Mouse (Mus musculus) limb, embryonic 13.5 days (tissue): ENCODE results near the gene Ipmk. TPM values are rescaled to one million over a fixed set of nuclear protein-coding genes. Genes with fewer than 3 reads are reported as not detected.
A peak's percentile ranks its signal among the peaks of the same experiment; 100 is the strongest.

Experiments
- ATAC-seq: fragments of 200-750 bp; cut with Nextera tagmentation; 2 replicates; pipeline ENCODE4 v1.8.0; 2017; ENCODE audit warnings: low read depth, moderate number of reproducible peaks, moderate TSS enrichment; ENCODE audit not compliant: low FRiP score
- H3K27ac ChIP-seq: fragments of 300-500 bp; sonication (generic); 2 replicates; pipeline ENCODE4 v1.5.1; 2015; ENCODE audit warnings: inconsistent platforms, mild to moderate bottlenecking, moderate library complexity
- H3K27me3 ChIP-seq: fragments of 300-500 bp; sonication (generic); 2 replicates; pipeline ENCODE4 v1.6.1; 2015; ENCODE audit warnings: mild to moderate bottlenecking, inconsistent platforms
- H3K36me3 ChIP-seq: fragments of 300-500 bp; sonication (generic); 2 replicates; pipeline ENCODE4 v1.6.1; 2015; ENCODE audit warnings: inconsistent platforms, mild to moderate bottlenecking, moderate library complexity
- H3K4me1 ChIP-seq: fragments of 300-500 bp; sonication (generic); 2 replicates; pipeline ENCODE4 v1.6.1; 2015; ENCODE audit warnings: inconsistent platforms
- H3K4me2 ChIP-seq: fragments of 300-500 bp; sonication (generic); replicated peaks from 2 replicates; pipeline ENCODE4 v1.6.1; 2015; ENCODE audit warnings: inconsistent platforms, mild to moderate bottlenecking, moderate library complexity
- H3K4me3 ChIP-seq: fragments of 300-500 bp; sonication (generic); 2 replicates; pipeline ENCODE4 v1.5.1; 2015; ENCODE audit warnings: moderate library complexity, mild to moderate bottlenecking, inconsistent platforms
- H3K9ac ChIP-seq: fragments of 300-500 bp; sonication (generic); 2 replicates; pipeline ENCODE4 v1.6.1; 2015; ENCODE audit warnings: mild to moderate bottlenecking, inconsistent platforms
- H3K9me3 ChIP-seq: fragments of 300-500 bp; sonication (generic); 2 replicates; pipeline ENCODE4 v1.6.1; 2016; ENCODE audit warnings: inconsistent platforms
- WGBS: fragments of 180-500 bp; shearing (Covaris S2); methylation state at CpG from one replicate; pipeline ENCODE4 v1.1.7; 2015; 5-methylcytosine and 5-hydroxymethylcytosine counted together
- polyA plus RNA-seq: library from polyadenylated mRNA; unstranded; fragments of >200 nt; fragmentation: Nextera tagmentation; extraction: Ambion mirVana; gene quantifications from 2 replicates; pipeline ENCODE4 v1.2.1, GENCODE M21; 2015

Ipmk gene
- polyA plus RNA-seq, result 10.2 and 11.2 TPM in 2 replicates

GRCm38 (mm10) chr10:71347509-71347949, at the start of gene Ipmk:
Gene Ipmk, plus strand, starts transcription at chr10:71347763.
- ATAC-seq, result peak; percentile 92
- no peaks in the 10 kb centered on the region for H3K9me3 ChIP-seq
- no peaks in the 10 kb centered on the region for H3K27me3 ChIP-seq
- H3K4me1 ChIP-seq, result peaks cover 30% of the 10 kb centered on the region
- 0% methylated on average over 25 of the region's 49 CpGs for WGBS
- H3K4me3 ChIP-seq, result peak within 1 kb of the TSS; percentile 90
- H3K36me3 ChIP-seq, result no peaks in the 10 kb centered on the region; the same call in 1 of the 2 replicates
- H3K4me2 ChIP-seq, result peak within 1 kb of the TSS; percentile 96
- peak within 1 kb of the TSS; percentile 72 for H3K27ac ChIP-seq
- H3K9ac ChIP-seq, result peak within 1 kb of the TSS; percentile 91

GRCm38 (mm10) chr10:71300161-71300560, 47.4 kb upstream of the Ipmk start:
- no peak overlapping the region for H3K9ac ChIP-seq
- no peak overlapping the region for H3K27ac ChIP-seq
- H3K4me1 ChIP-seq, result no peaks in the 10 kb centered on the region
- no peak overlapping the region for H3K4me3 ChIP-seq
- H3K27me3 ChIP-seq, result 0 out of 2 replicates have a peak, but pooled peaks cover 4% of the 10 kb centered on the region
- no peaks in the 10 kb centered on the region for H3K9me3 ChIP-seq
- ATAC-seq, result no peak
- H3K36me3 ChIP-seq, result no peaks in the 10 kb centered on the region
- no peak overlapping the region for H3K4me2 ChIP-seq
- WGBS, result 70% methylated on average over 16 of the region's 16 CpGs

GRCm38 (mm10) chr10:71302490-71302889, 45.1 kb upstream of the Ipmk start:
- no peak for ATAC-seq
- 15% methylated on average over 5 of the region's 5 CpGs for WGBS
- Histone ChIP-seq H3K4me2 (no peak overlapping the region; the same call in 1 of the 2 replicates), H3K4me1 (no peaks in the 10 kb centered on the region; the same call in 1 of the 2 replicates), H3K9ac (no peak overlapping the region), H3K9me3 (no peaks in the 10 kb centered on the region), H3K27ac (no peak overlapping the region), H3K36me3 (no peaks in the 10 kb centered on the region), H3K4me3 (no peak overlapping the region), H3K27me3 (0 out of 2 replicates have a peak, but pooled peaks cover 4% of the 10 kb centered on the region)

- peak overlapping the region; percentile 49 for H3K4me2 ChIP-seq
- H3K4me3 ChIP-seq, result no peak overlapping the region
- H3K36me3 ChIP-seq, result no peaks in the 10 kb centered on the region
- no peaks in the 10 kb centered on the region for H3K9me3 ChIP-seq
- H3K4me1 ChIP-seq, result no peaks in the 10 kb centered on the region; the same call in 1 of the 2 replicates
- no peak overlapping the region for H3K27ac ChIP-seq
- H3K27me3 ChIP-seq, result no peaks in the 10 kb centered on the region
- no peak for ATAC-seq
- WGBS, result 21% methylated on average over 6 of the region's 6 CpGs
- no peak overlapping the region for H3K9ac ChIP-seq
Measured at GRCm38 (mm10) chr10:71306190-71306589, 41.4 kb upstream of the Ipmk start.

GRCm38 (mm10) chr10:71306759-71307158, 40.8 kb upstream of the Ipmk start:
- no peak overlapping the region for H3K9ac ChIP-seq
- no peaks in the 10 kb centered on the region; the same call in 1 of the 2 replicates for H3K4me1 ChIP-seq
- H3K9me3 ChIP-seq, result no peaks in the 10 kb centered on the region
- no peak overlapping the region for H3K4me3 ChIP-seq
- H3K27me3 ChIP-seq, result no peaks in the 10 kb centered on the region
- no peak overlapping the region for H3K4me2 ChIP-seq
- no peaks in the 10 kb centered on the region for H3K36me3 ChIP-seq
- no peak for ATAC-seq
- no peak overlapping the region for H3K27ac ChIP-seq
- WGBS, result 64% methylated on average over 6 of the region's 6 CpGs

- H3K4me2 ChIP-seq, result no peak overlapping the region
- no peak; the same call in 1 of the 2 replicates for ATAC-seq
- no peaks in the 10 kb centered on the region for H3K9me3 ChIP-seq
- no peaks in the 10 kb centered on the region; the same call in 1 of the 2 replicates for H3K4me1 ChIP-seq
- WGBS, result 90% methylated on average over 5 of the region's 5 CpGs
- H3K27me3 ChIP-seq, result no peaks in the 10 kb centered on the region
- no peak overlapping the region for H3K4me3 ChIP-seq
- no peak overlapping the region for H3K27ac ChIP-seq
- H3K36me3 ChIP-seq, result no peaks in the 10 kb centered on the region
- H3K9ac ChIP-seq, result no peak overlapping the region
Measured at GRCm38 (mm10) chr10:71308199-71308598, 39.4 kb upstream of the Ipmk start.

- no peak overlapping the region for H3K27ac ChIP-seq
- H3K9ac ChIP-seq, result no peak overlapping the region
- H3K4me1 ChIP-seq, result no peaks in the 10 kb centered on the region; the same call in 1 of the 2 replicates
- H3K36me3 ChIP-seq, result no peaks in the 10 kb centered on the region
- 80% methylated on average over 3 of the region's 3 CpGs for WGBS
- no peaks in the 10 kb centered on the region for H3K27me3 ChIP-seq
- H3K4me3 ChIP-seq, result no peak overlapping the region
- no peaks in the 10 kb centered on the region for H3K9me3 ChIP-seq
- H3K4me2 ChIP-seq, result no peak overlapping the region
- no peak for ATAC-seq
Measured at GRCm38 (mm10) chr10:71310288-71310687, 37.3 kb upstream of the Ipmk start.

GRCm38 (mm10) chr10:71314596-71314995, 33.0 kb upstream of the Ipmk start:
- no peak for ATAC-seq
- H3K9ac ChIP-seq, result no peak overlapping the region
- WGBS, result 58% methylated on average over 3 of the region's 3 CpGs
- H3K9me3 ChIP-seq, result no peaks in the 10 kb centered on the region
- H3K27me3 ChIP-seq, result no peaks in the 10 kb centered on the region
- H3K4me3 ChIP-seq, result no peak overlapping the region
- H3K4me1 ChIP-seq, result no peaks in the 10 kb centered on the region
- H3K4me2 ChIP-seq, result no peak overlapping the region
- no peaks in the 10 kb centered on the region for H3K36me3 ChIP-seq
- H3K27ac ChIP-seq, result no peak overlapping the region

GRCm38 (mm10) chr10:71316056-71316455, 31.5 kb upstream of the Ipmk start:
- WGBS, result 78% methylated on average over 11 of the region's 11 CpGs
- H3K27me3 ChIP-seq, result no peaks in the 10 kb centered on the region
- H3K9ac ChIP-seq, result no peak overlapping the region
- no peak overlapping the region for H3K4me2 ChIP-seq
- no peaks in the 10 kb centered on the region for H3K9me3 ChIP-seq
- ATAC-seq, result no peak
- no peak overlapping the region for H3K27ac ChIP-seq
- no peaks in the 10 kb centered on the region for H3K4me1 ChIP-seq
- H3K36me3 ChIP-seq, result no peaks in the 10 kb centered on the region
- no peak overlapping the region for H3K4me3 ChIP-seq

GRCm38 (mm10) chr10:71316497-71316896, 31.1 kb upstream of the Ipmk start:
- H3K27me3 ChIP-seq, result no peaks in the 10 kb centered on the region
- H3K9ac ChIP-seq, result no peak overlapping the region
- no peak overlapping the region for H3K4me2 ChIP-seq
- H3K36me3 ChIP-seq, result no peaks in the 10 kb centered on the region
- no peak for ATAC-seq
- H3K27ac ChIP-seq, result no peak overlapping the region
- H3K9me3 ChIP-seq, result no peaks in the 10 kb centered on the region
- no peak overlapping the region for H3K4me3 ChIP-seq
- no peaks in the 10 kb centered on the region for H3K4me1 ChIP-seq
- WGBS, result 70% methylated on average over 7 of the region's 7 CpGs

GRCm38 (mm10) chr10:71323669-71324068, 23.9 kb upstream of the Ipmk start:
- Histone ChIP-seq H3K27ac (no peak overlapping the region), H3K9me3 (no peaks in the 10 kb centered on the region), H3K27me3 (no peaks in the 10 kb centered on the region), H3K4me1 (no peaks in the 10 kb centered on the region), H3K36me3 (peaks cover under 1% of the 10 kb centered on the region; the same call in 1 of the 2 replicates), H3K4me2 (no peak overlapping the region), H3K4me3 (no peak overlapping the region), H3K9ac (no peak overlapping the region)
- WGBS, result 72% methylated on average over 8 of the region's 8 CpGs
- no peak for ATAC-seq

- Histone ChIP-seq H3K27me3 (no peaks in the 10 kb centered on the region), H3K36me3 (peaks cover 23% of the 10 kb centered on the region), H3K4me3 (no peak overlapping the region), H3K4me1 (no peaks in the 10 kb centered on the region), H3K9ac (no peak overlapping the region), H3K27ac (no peak overlapping the region), H3K4me2 (no peak overlapping the region), H3K9me3 (no peaks in the 10 kb centered on the region)
- ATAC-seq, result no peak
- WGBS, result 72% methylated on average over 7 of the region's 7 CpGs
Measured at GRCm38 (mm10) chr10:71326123-71326522, 21.4 kb upstream of the Ipmk start.

GRCm38 (mm10) chr10:71326789-71327188, 20.8 kb upstream of the Ipmk start:
- no peak for ATAC-seq
- no peak overlapping the region for H3K27ac ChIP-seq
- WGBS, result 16% methylated on average over 7 of the region's 7 CpGs
- H3K27me3 ChIP-seq, result no peaks in the 10 kb centered on the region
- H3K36me3 ChIP-seq, result peaks cover 23% of the 10 kb centered on the region
- H3K4me1 ChIP-seq, result no peaks in the 10 kb centered on the region
- H3K4me3 ChIP-seq, result no peak overlapping the region
- H3K4me2 ChIP-seq, result no peak overlapping the region
- H3K9me3 ChIP-seq, result no peaks in the 10 kb centered on the region
- H3K9ac ChIP-seq, result no peak overlapping the region
